Mouse (Mus musculus) right cerebral cortex, postnatal 4 days (tissue): ENCODE results near the gene Tekt5.

ENCODE experiments used
- DNase-seq: peaks from one replicate; pipeline ENCODE4 v3.0.0-alpha.2; 2022

The Tekt5 gene

GRCm38 (mm10) chr16:10332732-10333131 lies 62.6 kb downstream of the Tekt5 start:
- DNase-seq = no peak

GRCm38 (mm10) chr16:10330586-10331495 lies 64.4 kb downstream of the Tekt5 start:
- no peak for DNase-seq

- DNase-seq = no peak
Measured at GRCm38 (mm10) chr16:10327563-10328333, 67.5 kb downstream of the Tekt5 start.

GRCm38 (mm10) chr16:10319914-10320569 lies 75.2 kb downstream of the Tekt5 start:
- no peak for DNase-seq

- no peak for DNase-seq
Measured at GRCm38 (mm10) chr16:10317197-10317544, 78.1 kb downstream of the Tekt5 start.

GRCm38 (mm10) chr16:10316493-10317196 lies 78.6 kb downstream of the Tekt5 start:
- no peak for DNase-seq

GRCm38 (mm10) chr16:10313646-10314088 lies 81.6 kb downstream of the Tekt5 start, which contains the start of gene Emp2:
Gene Emp2 (minus strand): TSS chr16:10313968.
- peak; percentile 32 for DNase-seq

- peak; percentile 20 for DNase-seq
Measured at GRCm38 (mm10) chr16:10313226-10313625, 82.1 kb downstream of the Tekt5 start.

GRCm38 (mm10) chr16:10311989-10312388 lies 83.3 kb downstream of the Tekt5 start:
- no peak for DNase-seq

GRCm38 (mm10) chr16:10311086-10311485 lies 84.2 kb downstream of the Tekt5 start:
- DNase-seq = no peak

GRCm38 (mm10) chr16:10310507-10310906 lies 84.8 kb downstream of the Tekt5 start:
- DNase-seq = no peak
